In the genomic region with DNA sequence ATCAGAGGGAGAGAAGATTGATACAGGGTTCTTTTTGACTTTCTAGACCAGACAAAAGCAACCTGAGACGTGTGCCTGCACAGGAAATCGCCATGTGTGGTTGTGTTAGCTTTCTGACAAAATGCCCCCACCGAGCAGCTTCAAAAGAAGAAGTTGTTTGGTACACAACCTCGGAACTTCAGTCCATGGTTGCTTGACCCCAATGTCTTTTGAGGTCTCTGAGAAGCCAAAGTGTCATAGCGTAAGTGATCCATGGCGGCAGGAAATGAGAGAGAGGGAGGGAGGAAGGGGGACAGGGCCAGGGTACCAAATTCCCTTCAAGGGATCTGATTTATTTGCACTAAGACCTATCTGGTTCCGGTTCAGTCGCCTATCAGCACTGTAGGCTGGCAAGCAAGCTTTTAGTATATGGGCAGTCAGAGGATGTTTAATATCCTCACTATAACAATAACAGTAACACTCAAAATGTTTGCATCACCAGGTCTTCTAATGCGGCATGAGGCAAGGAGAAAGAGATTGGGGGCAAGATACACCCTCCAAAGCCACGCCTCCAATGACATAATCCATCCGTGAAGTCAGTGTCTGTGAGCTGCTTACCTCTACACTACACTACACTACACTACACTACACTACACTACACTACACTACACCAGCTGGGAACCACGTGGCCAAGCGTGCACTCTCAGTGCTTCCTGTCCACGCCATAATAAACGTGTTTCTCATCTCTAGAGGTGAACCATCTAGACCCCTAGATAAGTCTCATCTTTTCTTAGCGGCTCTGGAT, we compare ENCODE assay signal across 8 mouse cellular contexts. TPM values are rescaled to one million over a fixed set of nuclear protein-coding genes. Genes with fewer than 3 reads are reported as not detected.
DNase-seq lines count a peak whose midpoint lies in the region; ATAC-seq and TF ChIP-seq lines count a peak whose summit lies in the region.
"Had no signal": no experiment of that assay in that cellular context is flagged by ENCODE, and none has a peak within 500 bp of the region (broad histone marks: within the 10 kb centered on the region; RNA-seq: fewer than 3 reads in every experiment).

No protein-coding gene starts in this region.

- H3K4me2 ChIP-seq in kidney, embryonic 15.5 days = no peak overlapping the region
- H3K4me2 ChIP-seq in liver, postnatal 0 days (ENCODE audit: low read depth, low read length) = peak overlapping the region; percentile 97

- peaks cover 13% of the 10 kb centered on the region for H3K27me3 ChIP-seq in kidney, embryonic 15.5 days
- H3K27me3 ChIP-seq in liver, postnatal 0 days (ENCODE audit: insufficient read depth, low read length) = peaks cover 3% of the 10 kb centered on the region; the same call in 1 of the 2 replicates

- H3K4me1 ChIP-seq in kidney, embryonic 15.5 days = peaks cover 13% of the 10 kb centered on the region
- peaks cover 15% of the 10 kb centered on the region for H3K4me1 ChIP-seq in bone marrow macrophage, adult 2 months (ENCODE audit: control insufficient read depth, insufficient read depth, low read length)
- peaks cover 14% of the 10 kb centered on the region; the same call in 1 of the 2 replicates for H3K4me1 ChIP-seq in liver, postnatal 0 days (ENCODE audit: insufficient read depth)

- no peaks in the 10 kb centered on the region for H3K36me3 ChIP-seq in kidney, embryonic 15.5 days
- no peaks in the 10 kb centered on the region for H3K36me3 ChIP-seq in liver, postnatal 0 days (replicated peaks; ENCODE audit: insufficient read depth, low read length)

- TF ChIP-seq POLR2A in bone marrow macrophage, adult 2 months (IDR thresholded peaks at IDR 0.05; ENCODE audit: borderline replicate concordance, low read depth, low read length) = no peak

- H3K4me3 ChIP-seq in kidney, embryonic 15.5 days (replicated peaks) = no peak overlapping the region
- peak overlapping the region; percentile 0; the same call in 1 of the 2 replicates for H3K4me3 ChIP-seq in bone marrow macrophage, adult 2 months (ENCODE audit: insufficient read depth, low read length)
- H3K4me3 ChIP-seq in liver, postnatal 0 days (ENCODE audit: low read depth, low read length) = peak overlapping the region; percentile 73

- no peak overlapping the region for H3K27ac ChIP-seq in kidney, embryonic 15.5 days
- no peak overlapping the region; the same call in 1 of the 2 replicates for H3K27ac ChIP-seq in bone marrow macrophage, adult 2 months (ENCODE audit: insufficient read depth, low read depth, low read length)
- H3K27ac ChIP-seq in liver, postnatal 0 days (ENCODE audit: low read depth) = peak overlapping the region; percentile 81; the same call in 1 of the 2 replicates

- no peaks in the 10 kb centered on the region for H3K9me3 ChIP-seq in kidney, embryonic 15.5 days (replicated peaks)
- no peaks in the 10 kb centered on the region for H3K9me3 ChIP-seq in liver, postnatal 0 days (ENCODE audit: low read length)

- no peak for TF ChIP-seq CTCF in bone marrow macrophage, adult 2 months (IDR thresholded peaks at IDR 0.05; ENCODE audit: low read depth, low read length)
- no peak for TF ChIP-seq CTCF in liver, postnatal 0 days (IDR thresholded peaks at IDR 0.05; ENCODE audit: low read depth)

- ATAC-seq in kidney, embryonic 15.5 days (replicated peaks; ENCODE audit: low FRiP score) = peak; percentile 56; the same call in 1 of the 2 replicates
- ATAC-seq in liver, postnatal 0 days = no peak

- no peak for DNase-seq in kidney, postnatal 25 days
- peak; percentile 23 for DNase-seq in CD4-positive helper T cell, adult 2 months (ENCODE audit: low read depth, low spot score)
- no peak for DNase-seq in liver, postnatal 0 days
- DNase-seq in cerebellum, adult 9-11 months = no peak
- DNase-seq in layer of hippocampus, adult 18-20 months (ENCODE audit: low spot score in 2 of 2) = no peak

- no peak overlapping the region for H3K9ac ChIP-seq in kidney, embryonic 15.5 days
- no peak overlapping the region for H3K9ac ChIP-seq in liver, postnatal 0 days (replicated peaks)

- 64% methylated on average over 16 of the region's 16 CpGs for WGBS in kidney, embryonic 15.5 days
- WGBS in liver, postnatal 0 days (ENCODE audit: insufficient replicate concordance) = 59% methylated on average over 16 of the region's 16 CpGs

- no peak for TF ChIP-seq EP300 in liver, postnatal 0 days (IDR thresholded peaks at IDR 0.05; ENCODE audit: low read depth)

RNA-seq across cellular contexts. Expression of a gene that starts 0.7 kb away (rescaled TPM):
- polyA plus RNA-seq in kidney, embryonic 15.5 days (2015; fragmentation: Nextera tagmentation; extraction: Ambion mirVana) = 1.3 and 1.5 TPM in 2 replicates
- polyA plus RNA-seq in bone marrow macrophage, adult 2 months (2012; ENCODE audit: insufficient read depth, insufficient read length, missing spikeins) = 75.9 and 80.3 TPM in 2 replicates
- polyA plus RNA-seq in liver, postnatal 0 days (2015; fragmentation: Nextera tagmentation; extraction: Ambion mirVana) = 1.5 and 1.6 TPM in 2 replicates
- total RNA-seq in layer of hippocampus, adult 18-20 months (2021) = under 1 TPM; 0.57 to 0.58 TPM
- total RNA-seq: MEL had no signal

RNA-seq across cellular contexts. Expression of a gene that starts 1.3 kb away (rescaled TPM):
- 151 and 159 TPM in 2 replicates for polyA plus RNA-seq in kidney, embryonic 15.5 days (2015; fragmentation: Nextera tagmentation; extraction: Ambion mirVana)
- 157 and 180 TPM in 2 replicates for polyA plus RNA-seq in bone marrow macrophage, adult 2 months (2012; ENCODE audit: insufficient read depth, insufficient read length, missing spikeins)
- polyA plus RNA-seq in liver, postnatal 0 days (2015; fragmentation: Nextera tagmentation; extraction: Ambion mirVana) = 140 and 150 TPM in 2 replicates
- total RNA-seq in layer of hippocampus, adult 18-20 months (2021) = 10 to 100 TPM; 58.4 to 63.3 TPM

RNA-seq across cellular contexts. Expression of a gene that starts 24.2 kb away (rescaled TPM):
- 52.0 and 56.8 TPM in 2 replicates for polyA plus RNA-seq in kidney, embryonic 15.5 days (2015; fragmentation: Nextera tagmentation; extraction: Ambion mirVana)
- 54.7 and 62.4 TPM in 2 replicates for polyA plus RNA-seq in bone marrow macrophage, adult 2 months (2012; ENCODE audit: insufficient read depth, insufficient read length, missing spikeins)
- polyA plus RNA-seq in liver, postnatal 0 days (2015; fragmentation: Nextera tagmentation; extraction: Ambion mirVana) = 33.5 and 33.9 TPM in 2 replicates
- total RNA-seq in layer of hippocampus, adult 18-20 months (2021) = 10 to 100 TPM; 14.8 to 15.3 TPM

Comparison
In these comparisons a context has a peak if more than half of its experiments do, and no peak if none do; other contexts are left out.
1. RNA of a gene that starts 0.7 kb away (polyA plus RNA-seq): 75.9 to 80.3 TPM in bone marrow macrophage, adult 2 months; 1.5 to 1.6 TPM in liver, postnatal 0 days and 1.3 to 1.5 TPM in kidney, embryonic 15.5 days; every median in the first group is over 10 times any median in the second.